14 mouse cellular contexts compared by ENCODE assay signal in the genomic region with DNA sequence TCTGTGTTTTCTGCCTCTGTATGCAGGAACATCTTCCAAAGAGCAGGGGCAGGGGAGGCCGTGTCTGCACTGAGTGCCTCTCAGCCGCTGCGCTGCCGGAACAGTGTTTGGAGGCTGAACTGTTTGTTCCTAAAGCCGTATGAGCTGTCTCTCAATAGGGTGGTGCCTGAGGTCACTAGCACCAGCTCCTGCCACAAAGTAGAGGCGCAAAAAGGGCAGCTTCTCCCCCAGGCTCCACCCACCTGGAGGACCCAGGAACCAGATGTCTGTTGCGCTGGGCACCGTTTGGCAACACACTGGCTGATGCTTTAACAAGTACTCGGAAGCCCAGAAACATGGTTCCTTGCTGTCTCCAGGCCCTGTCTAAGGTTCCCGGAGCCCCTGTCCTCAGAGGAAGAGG.
DNase-seq lines count a peak whose midpoint lies in the region; ATAC-seq lines count a peak whose summit lies in the region.
"Had no signal": no experiment of that assay in that cellular context is flagged by ENCODE, and none has a peak within 500 bp of the region (broad histone marks: within the 10 kb centered on the region; RNA-seq: fewer than 3 reads in every experiment).

No protein-coding gene starts in this region.

- no peaks in the 10 kb centered on the region for H3K27me3 ChIP-seq in midbrain, embryonic 10.5 days (ENCODE audit: low read depth, poor library complexity, severe bottlenecking)
- H3K27me3 ChIP-seq in midbrain, embryonic 14.5 days (ENCODE audit: control insufficient read depth, insufficient read depth, low read length) = no peaks in the 10 kb centered on the region
- no peaks in the 10 kb centered on the region for H3K27me3 ChIP-seq in embryonic facial prominence, embryonic 15.5 days
- H3K27me3 ChIP-seq: kidney, embryonic 15.5 days; midbrain, embryonic 13.5 days had no signal

- peaks cover 12% of the 10 kb centered on the region; the same call in 1 of the 2 replicates for H3K4me1 ChIP-seq in midbrain, embryonic 10.5 days
- H3K4me1 ChIP-seq in midbrain, embryonic 14.5 days (ENCODE audit: control insufficient read depth, insufficient read depth, low read length) = no peaks in the 10 kb centered on the region
- H3K4me1 ChIP-seq in embryonic facial prominence, embryonic 15.5 days = no peaks in the 10 kb centered on the region
- H3K4me1 ChIP-seq: kidney, embryonic 15.5 days; midbrain, embryonic 13.5 days had no signal

- H3K9me3 ChIP-seq in midbrain, embryonic 10.5 days (replicated peaks) = peaks cover 7% of the 10 kb centered on the region; the same call in 1 of the 2 replicates
- H3K9me3 ChIP-seq in midbrain, embryonic 14.5 days (ENCODE audit: control insufficient read depth, low read length) = no peaks in the 10 kb centered on the region
- H3K9me3 ChIP-seq in embryonic facial prominence, embryonic 15.5 days (replicated peaks) = no peaks in the 10 kb centered on the region
- H3K9me3 ChIP-seq: kidney, embryonic 15.5 days had no signal

- peak overlapping the region; percentile 47 for H3K27ac ChIP-seq in midbrain, embryonic 10.5 days (replicated peaks)
- H3K27ac ChIP-seq in midbrain, embryonic 14.5 days (replicated peaks; ENCODE audit: low read depth, low read length) = no peak overlapping the region
- no peak overlapping the region for H3K27ac ChIP-seq in embryonic facial prominence, embryonic 15.5 days (replicated peaks)
- H3K27ac ChIP-seq: kidney, embryonic 15.5 days; left cerebral cortex, adult 2 months; midbrain, embryonic 13.5 days had no signal

- DNase-seq in midbrain, embryonic 10.5 days (ENCODE audit: low spot score) = no peak
- DNase-seq in midbrain, embryonic 14.5 days = no peak
- peak; percentile 43 for DNase-seq in R1 (ENCODE audit: low read depth, low spot score)
- DNase-seq in natural killer cell, adult 2 months (ENCODE audit: low spot score in 2 of 2) = peak; percentile 21 to 56
- DNase-seq in ovary, postnatal 10 days (ENCODE audit: low spot score) = no peak
- no peak for DNase-seq in gastrocnemius, postnatal 10 days
- DNase-seq: liver, postnatal 0 days; right cerebral cortex, postnatal 4 days had no signal

- H3K36me3 ChIP-seq in midbrain, embryonic 10.5 days = no peaks in the 10 kb centered on the region
- H3K36me3 ChIP-seq in midbrain, embryonic 14.5 days (ENCODE audit: control insufficient read depth, insufficient read depth, low read length) = no peaks in the 10 kb centered on the region
- H3K36me3 ChIP-seq in embryonic facial prominence, embryonic 15.5 days = no peaks in the 10 kb centered on the region
- H3K36me3 ChIP-seq: G1E; kidney, embryonic 15.5 days; midbrain, embryonic 13.5 days had no signal

- no peak overlapping the region for H3K4me2 ChIP-seq in midbrain, embryonic 14.5 days (ENCODE audit: low read length)
- no peak overlapping the region for H3K4me2 ChIP-seq in embryonic facial prominence, embryonic 15.5 days (replicated peaks)
- H3K4me2 ChIP-seq: kidney, embryonic 15.5 days; midbrain, embryonic 13.5 days had no signal

- no peak for ATAC-seq in midbrain, embryonic 14.5 days (ENCODE audit: low FRiP score, low TSS enrichment)
- peak; percentile 15; the same call in 1 of the 2 replicates for ATAC-seq in embryonic facial prominence, embryonic 15.5 days (ENCODE audit: insufficient number of reproducible peaks, low FRiP score, low TSS enrichment, low read depth)
- ATAC-seq: liver, postnatal 0 days; midbrain, embryonic 13.5 days had no signal

- no peak overlapping the region for H3K4me3 ChIP-seq in midbrain, embryonic 10.5 days
- no peak overlapping the region for H3K4me3 ChIP-seq in midbrain, embryonic 14.5 days (replicated peaks; ENCODE audit: low read depth, low read length)
- H3K4me3 ChIP-seq in embryonic facial prominence, embryonic 15.5 days (replicated peaks) = no peak overlapping the region
- H3K4me3 ChIP-seq: erythroblast, embryonic 14.5 days; kidney, embryonic 15.5 days; left cerebral cortex, adult 2 months; midbrain, embryonic 13.5 days had no signal

- 56% methylated on average over 10 of the region's 10 CpGs for WGBS in midbrain, embryonic 10.5 days
- 63% methylated on average over 10 of the region's 10 CpGs for WGBS in midbrain, embryonic 14.5 days
- WGBS in embryonic facial prominence, embryonic 15.5 days = 58% methylated on average over 10 of the region's 10 CpGs

- H3K9ac ChIP-seq in midbrain, embryonic 14.5 days (replicated peaks; ENCODE audit: low read length) = no peak overlapping the region
- H3K9ac ChIP-seq in embryonic facial prominence, embryonic 15.5 days = no peak overlapping the region
- H3K9ac ChIP-seq: kidney, embryonic 15.5 days; liver, postnatal 0 days; midbrain, embryonic 13.5 days had no signal

Comparison
In these comparisons a context has a peak if more than half of its experiments do, and no peak if none do; other contexts are left out.
1. DNase-seq: peak in R1 (single experiment) and natural killer cell, adult 2 months (2 of 2); none in midbrain, embryonic 10.5 days (single experiment), midbrain, embryonic 14.5 days (single experiment), ovary, postnatal 10 days (single experiment) and gastrocnemius, postnatal 10 days (single experiment).